Mouse (Mus musculus) G1E (cell line): Measurements from ENCODE around the gene Kat6b.

Experiments used
- CTCF ChIP-seq: IDR thresholded peaks from 2 replicates; pipeline ENCODE4 v1.5.1; 2012; ENCODE audit warnings: low read depth, low read length, inconsistent platforms, mixed read lengths
- GATA1 ChIP-seq: IDR thresholded peaks from 2 replicates; pipeline ENCODE4 v1.6.1; 2012; ENCODE audit warnings: borderline replicate concordance, low read length, inconsistent platforms, mixed read lengths
- GATA2 ChIP-seq: IDR thresholded peaks from 2 replicates; pipeline ENCODE4 v1.6.1; 2012; ENCODE audit warnings: low read depth, low read length, inconsistent platforms, borderline replicate concordance
- TAL1 ChIP-seq: conservative IDR thresholded peaks from 2 replicates; pipeline ENCODE4 v1.6.1; 2012; ENCODE audit warnings: low read depth, low read length, inconsistent platforms, mixed read lengths

GRCm38 (mm10) chr14:21685411-21686146 is 204.3 kb downstream of the Kat6b start:
- TF ChIP-seq CTCF (no peak), GATA2 (no peak), GATA1 (no peak), TAL1 (no peak)
